Mouse (Mus musculus) right cerebral cortex, postnatal 14 days (tissue): ENCODE measurements around the gene Mtf2.
"Not testable (repeated sequence)": the region's sequence is repeated elsewhere in the genome, so short reads cannot be mapped to it uniquely, and the experiment has no call there.

Experiments used
- DNase-seq: peaks from one replicate; pipeline ENCODE4 v3.0.0; 2022

Mtf2 gene

GRCm38 (mm10) chr5:108085440-108085839 is 20.0 kb downstream of the Mtf2 start:
- no peak for DNase-seq

- not testable (repeated sequence) for DNase-seq
Measured at GRCm38 (mm10) chr5:108092731-108093130, 27.3 kb downstream of the Mtf2 start.

- DNase-seq = no peak
Measured at GRCm38 (mm10) chr5:108097676-108098075, 32.2 kb downstream of the Mtf2 start.

DNA sequence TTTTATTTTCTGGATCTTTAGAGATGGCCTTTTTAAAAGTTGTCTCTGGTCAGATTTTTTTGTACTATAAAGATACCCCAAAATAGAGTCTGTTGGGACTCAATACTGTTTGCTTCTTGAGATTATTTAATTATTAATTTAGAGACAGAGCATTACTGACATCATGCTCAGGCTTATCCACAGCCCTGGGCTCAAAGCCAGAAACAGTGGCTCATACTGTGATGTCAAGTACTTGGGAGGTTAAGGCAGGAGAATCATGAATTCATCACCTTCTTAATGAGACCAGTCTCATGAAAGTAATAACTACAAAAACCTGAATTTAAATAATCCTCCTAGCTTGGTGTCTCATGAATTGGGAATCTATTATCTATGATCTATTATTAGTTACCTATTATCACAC is 34.7 kb downstream of the Mtf2 start:
- DNase-seq = no peak

DNA sequence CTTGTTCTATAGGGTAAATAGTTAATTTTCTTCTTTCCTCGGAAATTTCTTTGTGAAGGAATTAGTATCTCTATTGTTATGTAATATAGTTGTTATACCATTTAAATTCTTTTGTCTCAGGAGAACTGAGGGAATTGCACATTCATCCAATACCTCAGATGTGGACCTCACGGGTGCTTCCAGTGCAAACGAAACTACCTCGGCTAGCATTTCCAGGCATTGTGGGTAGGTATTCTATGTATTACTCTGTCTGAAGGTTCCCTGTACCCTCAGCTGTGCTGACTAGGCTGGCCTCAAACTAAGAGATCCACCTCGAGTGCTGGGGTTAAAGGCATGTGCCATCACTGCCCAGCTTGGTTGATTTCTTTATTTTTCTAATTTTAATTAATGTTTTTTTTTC is 38.8 kb downstream of the Mtf2 start:
- no peak for DNase-seq

- no peak for DNase-seq
Measured at GRCm38 (mm10) chr5:108109346-108109745, 43.9 kb downstream of the Mtf2 start.

- no peak for DNase-seq
Measured at GRCm38 (mm10) chr5:108117693-108118092, 52.2 kb downstream of the Mtf2 start.

DNA sequence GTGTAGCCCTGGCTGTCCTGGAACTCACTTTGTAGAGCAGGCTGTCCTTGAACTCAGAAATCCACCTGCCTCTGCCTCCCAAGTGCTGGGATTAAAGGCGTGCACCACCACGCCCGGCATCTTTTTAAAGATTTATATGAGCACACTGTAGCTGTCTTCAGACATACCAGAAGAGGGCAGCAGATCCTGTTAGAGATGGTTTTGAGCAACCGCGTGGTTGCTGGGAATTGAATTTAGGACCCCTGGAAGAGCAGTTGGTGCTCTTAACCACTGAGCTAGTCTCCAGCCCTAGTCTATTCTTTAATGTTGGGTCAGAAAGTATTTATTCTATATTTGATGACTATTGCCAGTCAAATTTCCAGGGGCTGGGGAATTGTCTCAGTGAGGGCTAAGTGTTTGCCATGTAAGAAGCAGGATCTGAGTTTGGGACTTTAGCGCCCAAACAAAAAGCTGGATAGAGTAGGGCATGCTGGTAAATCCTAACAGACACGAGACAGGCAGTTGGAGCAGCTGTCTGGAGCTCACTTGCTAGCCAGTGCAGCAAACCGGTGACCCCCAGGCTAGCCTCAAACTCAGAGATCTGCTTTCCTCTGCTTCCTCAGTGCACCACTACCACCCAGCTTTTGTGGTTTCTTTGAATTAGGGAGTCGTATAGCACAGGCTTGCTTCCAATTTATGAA is 54.9 kb downstream of the Mtf2 start:
- DNase-seq = no peak

DNA sequence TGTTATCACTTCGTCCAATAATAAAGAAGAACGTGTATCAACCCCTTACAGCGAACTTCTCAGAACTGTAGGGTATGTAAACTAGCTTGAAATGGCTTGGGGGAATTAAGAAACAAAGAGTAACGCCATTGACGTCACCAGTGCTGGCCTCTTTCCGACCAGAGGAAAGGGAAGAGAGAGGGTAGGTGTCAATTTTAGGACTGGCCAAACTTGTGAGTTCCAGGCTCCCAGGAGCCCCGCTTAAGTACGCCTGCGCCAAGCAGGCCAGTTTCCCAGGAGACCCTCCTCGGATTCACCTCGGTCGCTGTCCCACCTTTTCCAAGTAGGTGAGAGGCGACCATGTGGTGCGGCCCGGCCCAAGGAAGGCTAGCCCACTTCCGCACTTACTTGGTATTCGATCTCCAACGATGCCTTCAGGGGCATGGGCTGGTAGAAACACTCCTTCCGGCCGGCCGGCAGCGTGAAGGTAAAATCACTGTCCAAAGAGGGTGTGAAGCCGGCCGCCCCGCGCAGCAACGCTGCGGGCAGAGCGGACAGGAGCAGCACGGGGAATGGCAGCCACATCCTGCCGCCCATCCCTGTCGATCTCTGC is 66.5 kb downstream of the Mtf2 start:
- DNase-seq = no peak

DNA sequence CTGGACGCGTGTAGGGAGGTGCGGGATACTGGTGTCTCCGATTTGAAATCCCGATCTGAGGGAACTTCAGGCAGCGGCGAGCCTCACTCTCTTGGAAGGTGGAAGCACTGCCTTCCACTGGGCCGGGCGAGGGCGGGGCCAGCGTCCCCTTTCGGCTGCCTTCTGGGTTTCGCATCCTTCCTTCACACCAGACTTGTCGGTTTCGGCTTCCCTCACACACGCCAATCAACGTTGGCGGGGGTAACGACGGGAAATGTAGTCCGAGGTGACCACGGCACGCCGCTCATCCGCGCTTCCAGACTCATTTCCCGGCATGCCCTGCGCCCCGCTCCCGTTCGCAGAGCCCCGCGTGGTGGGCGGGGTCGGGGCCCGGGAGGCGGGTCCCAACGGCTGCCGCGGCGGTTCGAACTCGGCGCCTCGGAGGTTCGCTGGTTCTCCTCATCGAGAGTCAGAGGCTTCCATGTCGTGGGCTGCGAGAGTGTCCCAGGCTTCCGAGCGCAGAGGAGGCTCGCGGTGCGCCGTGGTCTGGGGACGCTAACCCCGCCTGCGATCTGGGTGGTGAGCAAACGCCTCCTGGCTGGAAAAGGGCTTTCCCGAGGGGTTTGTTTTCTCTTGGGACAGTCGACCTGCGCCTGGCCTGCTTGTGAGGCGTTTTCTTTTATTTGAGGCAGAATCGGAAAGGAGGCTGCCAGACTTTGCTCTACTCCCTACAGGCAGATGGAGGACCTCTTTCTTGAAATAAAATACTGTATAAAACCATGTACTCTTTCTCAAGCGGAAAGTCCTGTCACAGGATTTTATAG is 67.2 kb downstream of the Mtf2 start, which contains the start of the genes Tmed5 and Ccdc18:
TSS of gene Tmed5 (minus strand) at position 180 of the 803 bp plus-strand sequence.
TSS of gene Ccdc18 (plus strand) at position 435 of the 803 bp plus-strand sequence.
- peak; percentile 97 for DNase-seq

GRCm38 (mm10) chr5:108152592-108152991 is 87.1 kb downstream of the Mtf2 start:
- no peak for DNase-seq
